Mouse (Mus musculus): Measurements from ENCODE around the gene Otulin.

- TF ChIP-seq ZNF384 (IDR thresholded peaks at IDR 0.05; ENCODE audit: low read depth, low read length) (no peak), CTCF (IDR thresholded peaks at IDR 0.05 in 2 of 3, conservative IDR thresholded peaks at IDR 0.05 in 1 of 3; ENCODE audit: control insufficient read depth in 1 of 3, insufficient read depth in 1 of 3, low read depth in 2 of 3, low read length in 3 of 3, poor library complexity in 1 of 3, severe bottlenecking in 1 of 3) (no peak), USF2 (IDR thresholded peaks at IDR 0.05; ENCODE audit: borderline replicate concordance in 1 of 2, insufficient read depth in 1 of 2, low read depth in 1 of 2, low read length in 2 of 2) (no peak), POLR2A (IDR thresholded peaks at IDR 0.05; ENCODE audit: control insufficient read depth in 1 of 2, insufficient read depth in 1 of 2, low read depth in 1 of 2, low read length in 2 of 2, poor library complexity in 1 of 2) (no peak), GATA1 (IDR thresholded peaks at IDR 0.05; ENCODE audit: low read depth, low read length) (no peak)
Measured at GRCm38 (mm10) chr15:27674041-27674440, 43.5 kb upstream of the Otulin start.

All from MEL (cell line).